Mouse (Mus musculus): ENCODE measurements around the gene Hhipl1. TPM values are rescaled to one million over a fixed set of nuclear protein-coding genes. Genes with fewer than 3 reads are reported as not detected.
A peak's percentile ranks its signal among the peaks of the same experiment; 100 is the strongest.

Gene Hhipl1
- total RNA-seq, 2 experiments from 2014 or later: 7.8 to 8.1 TPM

DNA sequence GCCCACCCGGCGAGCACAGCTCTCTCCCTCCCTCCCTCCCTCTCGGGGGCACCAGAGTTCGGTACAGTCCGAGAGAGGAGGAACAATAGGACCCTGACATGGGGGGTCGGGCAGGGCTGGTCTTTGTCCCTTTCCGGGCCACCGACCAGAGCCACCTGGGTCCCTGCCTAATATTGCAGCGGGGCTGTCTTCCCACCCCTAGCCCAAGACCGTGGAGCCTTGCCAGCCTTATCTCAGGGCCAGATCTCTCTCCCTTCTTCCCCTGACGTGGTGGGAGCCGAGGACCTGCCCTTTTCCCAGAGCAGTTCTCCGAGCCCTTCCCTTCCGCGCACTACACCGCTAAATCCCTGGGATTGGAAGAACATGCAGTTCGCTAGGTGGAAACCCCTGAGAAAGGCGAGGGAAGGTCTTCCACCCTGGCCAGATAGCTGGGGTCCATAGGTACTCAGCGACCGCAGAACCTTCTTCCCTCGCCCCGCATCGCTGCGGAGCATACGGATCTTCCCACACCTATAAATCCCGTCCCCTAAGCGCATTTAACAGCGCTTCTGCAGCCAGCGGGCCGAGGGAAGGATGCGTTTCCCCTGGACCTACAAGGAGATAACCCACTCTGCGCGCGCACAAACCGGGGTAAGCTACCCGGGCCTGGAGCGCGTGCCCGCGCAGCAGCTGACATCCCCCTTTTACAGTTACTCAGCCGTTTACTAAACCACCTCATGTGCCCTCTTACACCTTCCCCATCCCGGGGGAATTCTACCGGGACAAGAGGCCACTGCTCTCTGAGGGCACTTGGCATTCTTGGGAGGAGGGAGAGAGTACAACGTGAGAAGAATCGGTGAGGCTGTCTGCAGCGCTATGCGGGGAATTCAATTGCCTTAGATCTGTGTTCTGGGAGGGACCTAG is 29.9 kb upstream of the Hhipl1 start:
- intact Hi-C loops (cut with DNase I): loop anchor here (2.0 to 5.0 kb wide), 2 partner anchors 56 to 63 kb away; partner anchors contain the start of gene Cyp46a1
- peak; percentile 48 to 69 for DNase-seq (ENCODE audit: low spot score in 2 of 2)

DNA sequence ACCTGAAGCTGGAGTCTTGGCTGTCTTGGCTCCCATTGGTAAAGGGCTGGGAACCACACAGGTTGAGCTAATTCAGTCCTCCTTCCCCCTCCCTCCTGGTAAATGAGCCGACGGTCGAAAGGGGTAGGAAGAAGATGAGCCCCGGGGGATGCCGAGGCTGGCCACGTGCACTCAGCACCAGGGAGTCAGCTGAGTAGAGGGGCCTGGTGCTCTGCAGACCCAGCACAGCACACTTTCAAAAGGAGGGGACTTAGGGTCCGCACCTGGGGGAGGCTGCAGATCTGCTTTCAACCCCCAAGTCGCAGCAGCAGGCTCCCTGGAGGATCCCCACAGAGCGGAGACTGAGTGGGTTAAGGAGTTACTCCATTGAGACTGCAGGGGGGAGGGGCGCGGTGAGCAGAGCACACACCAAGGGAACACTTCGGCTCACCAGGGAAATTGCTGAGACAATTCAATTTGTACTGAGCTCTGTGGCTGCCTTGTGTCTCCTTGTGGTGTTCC is 28.7 kb upstream of the Hhipl1 start:
- no peak for DNase-seq (ENCODE audit: low spot score in 2 of 2)
- intact Hi-C loops (cut with DNase I): loop anchor here (5.0 kb wide), 1 partner anchor 55 kb away; the partner anchor contains the start of gene Cyp46a1

- no peak for DNase-seq (ENCODE audit: low spot score in 2 of 2)
- intact Hi-C loops (cut with DNase I): loop anchor here (5.0 kb wide), 1 partner anchor 54 kb away; the partner anchor contains the start of gene Cyp46a1
These were observed 27.7 kb upstream of the Hhipl1 start for GRCm38 (mm10) chr12:108278221-108278918.

DNA sequence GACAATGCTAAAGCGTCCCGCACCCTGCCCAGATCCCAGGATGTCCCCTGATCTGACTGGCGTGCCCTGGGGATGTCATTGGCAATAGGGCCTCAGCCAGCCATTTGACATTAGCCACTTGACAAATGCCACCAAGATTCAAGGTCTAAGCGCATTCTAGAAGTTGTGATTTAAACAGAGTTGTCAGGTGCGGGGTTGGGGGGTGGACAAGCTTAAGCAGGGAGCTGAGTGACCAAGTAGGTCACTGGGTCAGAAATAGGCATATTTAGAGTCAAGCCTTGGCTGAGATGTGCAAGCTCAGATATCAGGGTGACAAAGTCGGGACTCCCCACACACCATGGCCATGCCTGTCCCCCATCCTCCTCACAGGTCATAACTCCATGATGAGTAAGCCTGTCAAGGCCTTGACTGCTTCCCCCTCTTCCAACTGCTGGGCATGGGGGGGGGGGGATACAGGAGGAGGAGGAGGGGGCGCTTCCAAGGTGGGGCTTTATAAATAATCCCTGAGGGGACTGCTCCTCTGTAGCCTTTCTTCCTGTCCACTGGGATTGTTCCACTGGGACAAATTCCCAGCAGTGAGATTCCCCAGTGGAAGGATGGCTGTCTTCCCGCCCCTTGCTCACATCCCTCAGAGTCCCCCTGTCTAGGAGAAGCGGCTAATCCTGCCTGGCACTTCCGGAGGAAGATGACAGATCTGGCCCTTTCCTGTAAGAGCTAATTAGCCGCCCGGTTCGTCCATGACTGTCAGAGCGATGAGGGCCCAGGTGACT is 21.4 kb upstream of the Hhipl1 start:
- intact Hi-C loops (cut with DNase I): no loop called here
- DNase-seq (ENCODE audit: low spot score in 2 of 2): no peak

DNA sequence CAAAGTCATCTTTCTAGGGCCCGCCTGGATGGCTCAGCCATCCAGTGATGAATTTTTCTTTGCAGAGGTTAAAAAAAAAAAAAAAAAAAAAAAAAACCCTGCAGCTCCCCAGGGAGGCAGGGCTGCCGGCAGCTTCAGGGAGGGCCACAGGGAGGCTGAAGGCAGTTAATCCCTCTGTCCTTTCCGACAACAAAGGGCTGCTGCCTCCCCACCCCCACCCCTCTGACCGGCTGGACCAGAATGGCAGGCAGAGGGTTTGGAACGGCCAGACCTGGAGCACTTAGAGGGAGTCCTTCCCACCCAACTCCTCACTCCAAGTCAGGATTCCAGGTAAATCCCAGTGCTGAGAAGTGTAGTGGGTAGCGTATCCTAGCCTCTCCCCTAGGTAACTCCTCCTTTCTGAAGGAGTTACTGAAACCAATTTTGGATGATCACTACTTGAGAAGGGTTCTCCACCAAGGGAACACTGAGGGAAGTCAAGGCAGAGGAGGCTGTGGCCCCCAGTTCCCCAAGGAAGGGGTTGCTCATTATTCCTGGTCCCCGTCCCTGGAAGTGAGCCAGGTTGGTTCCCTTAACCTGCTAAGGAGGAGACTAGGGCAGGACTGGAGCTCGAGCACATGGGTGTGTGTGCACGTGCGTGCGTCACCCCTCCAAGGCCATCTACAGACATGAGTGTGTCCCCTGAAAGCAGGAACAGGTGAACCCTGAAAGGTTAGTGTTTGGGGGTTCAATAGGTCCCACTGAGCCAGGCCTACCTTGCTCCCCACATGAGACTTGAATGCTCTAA is 20.7 kb upstream of the Hhipl1 start:
- intact Hi-C loops (cut with DNase I): no loop called here

DNA sequence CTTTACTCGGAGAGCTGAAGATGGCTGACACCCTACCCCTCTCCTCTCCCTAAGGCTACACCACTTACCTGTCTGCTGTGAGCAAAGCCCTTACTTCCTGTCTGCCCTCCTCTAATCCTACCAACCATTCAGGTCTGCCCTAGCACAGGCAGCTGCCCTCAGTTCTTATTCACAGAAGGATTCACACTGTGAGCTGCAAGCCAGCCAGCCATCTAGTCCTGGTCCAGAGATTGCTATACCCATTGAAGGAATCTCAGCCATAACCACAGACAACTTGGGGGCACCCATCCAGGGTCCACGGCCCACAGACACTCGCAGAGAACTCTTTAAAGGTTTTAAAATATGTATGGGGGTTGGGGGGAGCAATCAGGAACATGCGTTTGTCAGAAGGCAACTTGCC is 19.7 kb upstream of the Hhipl1 start:
- intact Hi-C loops (cut with DNase I): no loop called here

More for the DNA sequence above, 20.7 kb upstream of the Hhipl1 start:
- no peak for DNase-seq (ENCODE audit: low spot score in 2 of 2)

DNA sequence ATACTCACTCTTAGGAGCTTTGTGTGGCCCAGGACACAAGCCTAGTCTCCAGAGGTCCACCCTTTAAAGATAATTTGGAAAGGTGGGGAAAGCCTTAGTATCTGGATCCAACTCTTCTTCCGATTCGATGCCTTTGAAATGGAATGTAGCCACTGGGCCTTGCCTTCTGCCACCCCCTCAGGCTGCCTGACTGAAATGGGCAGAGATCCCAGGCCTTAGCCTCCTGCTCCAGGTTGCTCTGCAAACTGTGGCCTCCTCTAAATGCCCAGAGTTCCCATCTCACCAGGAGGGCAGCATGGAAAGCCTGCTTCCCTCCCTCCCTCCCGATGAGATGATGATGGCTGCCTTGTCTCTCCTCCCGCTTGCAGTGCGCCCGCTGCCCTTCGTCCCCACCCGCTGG is 19.1 kb upstream of the Hhipl1 start:
- intact Hi-C loops (cut with DNase I): no loop called here
- no peak for DNase-seq (ENCODE audit: low spot score in 2 of 2)

More for the DNA sequence above, 19.7 kb upstream of the Hhipl1 start:
- no peak for DNase-seq (ENCODE audit: low spot score in 2 of 2)

DNA sequence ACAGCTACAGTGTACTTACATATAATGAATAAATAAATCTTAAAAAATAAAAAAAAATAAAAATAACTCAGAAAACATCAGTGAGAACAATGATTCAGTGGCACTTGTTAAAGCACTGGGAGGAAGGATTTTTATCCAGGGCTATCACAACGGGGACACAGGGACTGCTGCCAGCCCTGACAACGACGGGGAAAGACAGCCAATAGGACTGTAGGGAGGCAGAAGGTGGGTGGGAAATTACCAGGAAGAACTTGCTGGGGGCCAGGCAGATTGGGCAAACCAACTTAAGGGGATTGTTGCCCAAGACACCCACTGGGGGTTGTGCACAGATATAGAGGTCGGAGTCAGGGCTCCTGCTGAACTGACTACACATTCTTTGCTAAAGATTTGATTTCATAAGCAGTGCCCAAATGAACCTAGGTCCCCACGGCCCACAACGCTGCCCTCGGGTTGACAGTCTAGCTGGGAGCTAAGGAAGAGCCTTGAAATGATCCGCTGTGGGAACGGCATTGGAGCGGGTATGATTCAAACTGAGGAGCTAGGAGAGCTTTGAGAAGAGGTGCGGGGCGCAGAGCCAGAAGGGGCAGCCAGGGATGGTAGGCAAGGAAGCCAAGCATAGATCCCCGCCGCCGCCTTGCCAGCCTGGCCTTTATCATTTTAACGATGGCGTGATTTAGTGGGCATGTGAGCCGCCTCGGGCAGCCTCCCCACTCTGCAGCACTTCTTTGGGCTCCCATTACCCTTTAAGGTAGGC is 17.8 kb upstream of the Hhipl1 start:
- DNase-seq (ENCODE audit: low spot score in 2 of 2): no peak
- intact Hi-C loops (cut with DNase I): no loop called here

- no peak for DNase-seq (ENCODE audit: low spot score in 2 of 2)
- intact Hi-C loops (cut with DNase I): loop anchor here (2.0 kb wide), 1 partner anchor 84 kb away; no protein-coding TSS in a partner anchor
These were observed 13.7 kb upstream of the Hhipl1 start for GRCm38 (mm10) chr12:108292419-108292818.

- peak; percentile 53 to 56 for DNase-seq (ENCODE audit: low spot score in 2 of 2)
- intact Hi-C loops (cut with DNase I): loop anchor here (2.0 kb wide), 1 partner anchor 84 kb away; no protein-coding TSS in a partner anchor
These were observed 13.1 kb upstream of the Hhipl1 start for GRCm38 (mm10) chr12:108292957-108293356.

DNA sequence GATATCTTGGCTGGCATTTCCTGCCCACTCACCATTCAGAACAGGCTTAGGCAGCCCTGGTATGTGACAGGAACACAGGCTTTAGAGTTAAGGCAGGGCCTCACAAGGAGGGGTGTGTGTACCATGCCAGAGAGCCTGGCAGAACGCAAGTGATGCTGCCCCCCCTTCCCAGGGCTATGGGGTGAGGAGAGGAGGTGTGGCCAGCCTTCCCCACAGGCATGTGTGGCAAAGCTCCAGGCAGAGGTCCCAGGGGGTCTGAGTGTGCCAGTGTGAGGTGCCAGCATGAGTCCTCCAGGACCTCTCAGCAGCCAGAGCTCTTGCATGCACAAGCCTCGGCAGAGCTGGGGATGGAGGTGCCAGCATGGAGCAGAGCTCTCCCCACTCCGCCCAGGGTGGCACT is 11.4 kb upstream of the Hhipl1 start:
- no peak for DNase-seq (ENCODE audit: low spot score in 2 of 2)
- intact Hi-C loops (cut with DNase I): no loop called here

- no peak for DNase-seq (ENCODE audit: low spot score in 2 of 2)
- intact Hi-C loops (cut with DNase I): no loop called here
These were observed 9.0 kb upstream of the Hhipl1 start for GRCm38 (mm10) chr12:108297033-108297432.

GRCm38 (mm10) chr12:108301006-108301405 is 5.1 kb upstream of the Hhipl1 start:
- DNase-seq (ENCODE audit: low spot score in 2 of 2): no peak
- intact Hi-C loops (cut with DNase I): no loop called here

DNA sequence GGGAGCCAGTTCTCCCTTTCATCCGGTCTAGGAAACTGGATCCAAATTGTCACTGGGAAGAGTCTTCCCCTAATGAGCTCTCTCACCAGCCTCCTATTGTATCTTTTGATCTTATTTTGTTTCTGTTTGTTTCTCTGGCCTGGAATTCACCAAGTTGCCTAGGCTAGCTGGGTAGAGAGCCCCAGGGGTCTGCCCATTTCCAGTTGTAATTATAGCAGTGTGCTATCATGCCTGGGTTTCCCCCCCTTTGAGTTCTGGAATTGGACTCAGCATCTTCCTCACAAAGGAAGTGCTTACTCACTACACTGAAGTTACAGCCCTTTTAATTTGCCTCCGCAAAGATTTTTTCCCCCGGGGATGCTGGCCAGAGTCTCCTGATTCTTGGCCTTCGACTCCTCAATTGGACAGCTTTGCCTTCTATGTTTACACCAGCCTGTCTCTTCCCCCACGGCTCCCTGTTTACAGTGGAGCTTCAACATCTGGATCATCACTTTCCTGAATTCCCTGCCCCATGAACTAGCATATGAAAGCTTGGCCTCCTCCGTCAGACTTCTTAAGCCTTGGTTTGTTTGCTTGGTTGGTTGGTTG is 2.2 kb upstream of the Hhipl1 start:
- intact Hi-C loops (cut with DNase I): no loop called here
- no peak for DNase-seq (ENCODE audit: low spot score in 2 of 2)

GRCm38 (mm10) chr12:108305172-108305571 is 898 bp upstream of the Hhipl1 start:
- intact Hi-C loops (cut with DNase I): no loop called here
- no peak for DNase-seq (ENCODE audit: low spot score in 2 of 2)

DNA sequence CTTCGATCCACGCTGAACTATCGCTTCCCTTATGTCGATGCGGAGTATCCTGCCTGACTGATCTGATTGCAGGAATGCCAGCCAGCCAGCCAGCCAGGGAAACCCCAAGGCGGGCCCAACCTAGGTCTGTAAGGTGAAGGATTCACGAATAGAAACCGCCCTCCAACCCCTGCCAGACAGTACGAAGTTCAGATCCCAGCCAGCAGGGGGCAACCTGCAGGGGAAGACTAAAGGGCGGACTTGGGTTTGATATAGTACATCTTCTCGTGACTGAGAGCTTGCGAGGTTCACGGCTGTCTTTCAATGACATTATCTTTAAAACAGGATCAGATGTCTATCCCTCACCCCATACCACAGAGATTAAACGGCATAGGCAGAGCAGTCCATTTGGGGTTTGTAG is 1.5 kb downstream of the Hhipl1 start:
- DNase-seq (ENCODE audit: low spot score in 2 of 2): peak in 1 of 2 experiments; percentile 36
- intact Hi-C loops (cut with DNase I): no loop called here

- intact Hi-C loops (cut with DNase I): no loop called here
- DNase-seq (ENCODE audit: low spot score in 2 of 2): no peak
These were observed 2.3 kb downstream of the Hhipl1 start for GRCm38 (mm10) chr12:108308363-108308856.

All from left cerebral cortex, postnatal 36 days (tissue).